Mouse (Mus musculus) kidney, embryonic 15.5 days (tissue): ENCODE data around the gene Ttc30a1. TPM values are rescaled to one million over a fixed set of nuclear protein-coding genes. Genes with fewer than 3 reads are reported as not detected.

ENCODE experiments used
- polyA plus RNA-seq: library from polyadenylated mRNA; unstranded; fragments of >200 nt; fragmentation: Nextera tagmentation; extraction: Ambion mirVana; gene quantifications from 2 replicates; pipeline ENCODE4 v1.2.1, GENCODE M21; 2015

Gene Ttc30a1
- polyA plus RNA-seq, 1 experiment from 2014 or later, result 8.2 TPM

Other genes with a start within 250 kb of the Ttc30a1 start
- gene Agps, start 149.8 kb downstream of the Ttc30a1 start, polyA plus RNA-seq, result 39.1 and 41.5 TPM in 2 replicates
- gene Ttc30b, start 43.4 kb downstream of the Ttc30a1 start, polyA plus RNA-seq, result 11.8 and 12.3 TPM in 2 replicates
- gene Ttc30a2, start 3.8 kb downstream of the Ttc30a1 start, polyA plus RNA-seq, result 0.47 and 0.98 TPM in 2 replicates